Mouse (Mus musculus): ENCODE measurements around the gene 4930522H14Rik.

DNA sequence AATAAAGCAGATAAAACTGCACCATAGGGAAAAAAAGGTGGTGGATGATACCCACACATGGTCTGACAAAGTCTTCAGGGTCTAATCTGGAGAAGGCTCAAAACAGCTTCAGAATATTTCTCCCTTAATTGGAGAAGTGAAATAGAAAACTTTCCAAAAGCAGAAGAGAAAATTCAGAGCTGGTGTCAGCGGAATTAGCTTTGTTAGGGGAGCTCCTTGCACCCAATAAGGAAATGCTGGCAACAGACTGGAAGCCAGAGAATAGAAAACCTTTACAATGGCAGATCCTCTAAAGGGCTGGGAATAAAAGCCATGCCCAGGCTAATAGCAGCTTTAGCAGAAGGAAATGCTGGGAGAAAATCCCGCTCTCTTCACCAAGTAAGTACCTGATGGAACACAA is 15.4 kb upstream of the 4930522H14Rik start:
- TF ChIP-seq CTCF (IDR thresholded peaks at IDR 0.05; ENCODE audit: insufficient read depth, low read depth, low read length) (no peak), POLR2A (IDR thresholded peaks at IDR 0.05; ENCODE audit: insufficient read depth, low read depth, low read length) (no peak)
